Mouse (Mus musculus) A20 (cell line): ENCODE data around the gene Kmt2b.

Experiments used
- DNase-seq: peaks from one replicate; pipeline ENCODE4 v3.0.0-alpha.2; 2011; ENCODE audit warnings: low read depth, low spot score

Kmt2b gene

DNA sequence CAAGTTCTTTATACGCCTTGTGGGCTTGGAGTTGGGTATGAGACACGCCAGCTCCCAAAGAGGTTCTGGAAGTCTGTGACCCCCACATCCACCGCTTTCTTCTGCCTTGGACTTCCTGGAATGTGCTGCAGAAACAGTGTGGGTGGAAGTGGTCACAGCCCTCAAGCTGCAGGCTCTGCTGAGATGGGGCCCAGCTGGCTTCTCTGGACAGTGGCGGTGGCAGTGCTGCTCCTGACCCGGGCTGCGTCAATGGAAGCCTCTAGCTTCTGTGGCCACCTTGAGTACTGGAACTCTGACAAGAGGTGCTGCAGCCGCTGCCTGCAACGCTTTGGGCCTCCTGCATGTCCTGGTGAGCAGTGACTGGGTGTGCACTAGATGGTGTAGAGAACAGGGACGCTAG, 22.5 kb downstream of the Kmt2b start:
- DNase-seq: no peak

DNA sequence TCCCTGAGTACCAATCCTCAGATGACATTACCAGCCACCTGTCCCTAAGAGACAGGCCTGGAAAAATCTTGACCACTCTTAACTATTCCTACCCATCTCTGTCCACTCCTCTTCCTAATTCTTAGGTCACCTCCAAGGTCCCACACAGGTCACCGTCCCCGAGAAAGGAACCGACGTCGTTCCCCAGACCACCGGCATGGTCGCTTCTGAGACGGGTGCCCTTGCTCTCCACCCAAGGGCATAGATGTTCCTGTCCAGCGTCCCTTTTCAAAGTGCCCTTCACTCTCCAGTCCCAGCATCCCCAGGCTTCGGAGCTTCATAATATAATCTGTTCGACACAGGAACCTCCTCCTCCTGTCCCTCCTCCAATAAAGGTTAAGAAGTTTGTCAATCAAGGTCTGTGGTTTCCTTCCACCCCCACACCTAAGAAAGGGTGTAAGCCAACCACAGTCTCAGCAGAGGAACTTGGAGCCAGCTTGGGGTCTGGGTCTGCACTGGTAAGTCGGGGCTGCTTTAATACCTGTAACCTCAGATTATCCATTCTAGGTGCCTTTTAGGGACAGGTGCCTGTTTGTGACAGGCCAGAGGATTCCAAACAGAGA, 23.5 kb downstream of the Kmt2b start, which contains the start of gene Igflr1:
Gene Igflr1, plus strand, starts transcription at position 458 of the 602 bp plus-strand sequence.
- no peak for DNase-seq

DNA sequence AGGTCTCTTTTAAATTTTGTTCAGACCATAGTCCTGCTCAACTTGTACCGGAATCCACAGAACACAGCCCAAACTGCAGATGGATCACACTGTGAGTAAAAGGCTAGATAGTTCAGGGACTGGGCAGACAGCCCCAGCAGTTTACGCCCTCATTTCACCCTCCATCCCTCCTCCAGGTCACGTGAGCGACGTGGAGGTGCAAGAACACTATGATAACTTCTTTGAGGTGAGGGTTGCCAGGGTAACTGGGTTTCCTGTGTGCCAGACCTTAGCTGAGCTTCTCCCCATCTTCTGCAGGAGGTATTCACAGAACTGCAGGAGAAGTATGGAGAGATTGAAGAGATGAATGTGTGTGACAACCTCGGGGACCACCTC, 24.6 kb downstream of the Kmt2b start:
- DNase-seq: no peak

DNA sequence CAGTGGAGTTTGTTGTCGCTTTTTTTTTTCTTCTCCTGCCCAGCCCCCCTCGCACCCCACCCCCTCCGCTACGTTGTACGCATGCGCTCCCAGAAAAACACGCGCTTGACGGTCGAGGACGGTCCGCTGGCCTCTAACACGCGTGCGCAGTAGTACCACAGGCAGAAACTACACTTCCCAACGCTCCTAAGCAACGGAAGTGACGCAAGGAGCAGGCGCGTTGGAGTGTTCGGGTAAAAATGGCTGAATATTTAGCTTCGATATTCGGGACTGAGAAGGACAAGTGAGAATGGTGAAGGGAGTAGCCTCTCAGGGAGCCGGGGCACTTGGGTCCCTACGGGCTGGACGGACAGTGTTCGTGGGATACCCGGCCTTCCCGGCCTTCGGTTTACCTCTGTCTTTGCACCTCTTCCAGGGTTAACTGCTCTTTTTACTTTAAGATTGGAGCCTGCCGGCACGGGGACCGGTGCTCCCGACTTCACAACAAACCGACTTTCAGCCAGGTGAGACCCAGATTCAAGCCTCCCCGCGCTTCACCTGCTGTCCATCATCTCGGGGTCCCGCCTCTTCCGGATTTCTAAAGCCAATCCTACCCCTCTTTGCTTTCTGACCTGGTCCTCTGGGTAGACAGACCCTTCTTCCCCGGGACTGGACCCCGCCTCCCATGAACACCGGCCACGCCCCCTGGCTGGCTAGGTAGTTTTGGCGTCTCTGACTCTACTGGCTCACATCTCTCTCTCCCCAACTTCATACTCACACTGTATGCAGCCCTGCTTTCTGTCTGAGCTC, 25.2 kb downstream of the Kmt2b start, which contains the start of the genes U2af1l4, Gm49396 and Psenen:
Gene U2af1l4, plus strand, starts transcription at position 185 of the 789 bp plus-strand sequence.
Gene Gm49396, plus strand, starts transcription at position 228 of the 789 bp plus-strand sequence.
Gene Psenen, minus strand, starts transcription at position 511 of the 789 bp plus-strand sequence.
- DNase-seq: peak; percentile 97

DNA sequence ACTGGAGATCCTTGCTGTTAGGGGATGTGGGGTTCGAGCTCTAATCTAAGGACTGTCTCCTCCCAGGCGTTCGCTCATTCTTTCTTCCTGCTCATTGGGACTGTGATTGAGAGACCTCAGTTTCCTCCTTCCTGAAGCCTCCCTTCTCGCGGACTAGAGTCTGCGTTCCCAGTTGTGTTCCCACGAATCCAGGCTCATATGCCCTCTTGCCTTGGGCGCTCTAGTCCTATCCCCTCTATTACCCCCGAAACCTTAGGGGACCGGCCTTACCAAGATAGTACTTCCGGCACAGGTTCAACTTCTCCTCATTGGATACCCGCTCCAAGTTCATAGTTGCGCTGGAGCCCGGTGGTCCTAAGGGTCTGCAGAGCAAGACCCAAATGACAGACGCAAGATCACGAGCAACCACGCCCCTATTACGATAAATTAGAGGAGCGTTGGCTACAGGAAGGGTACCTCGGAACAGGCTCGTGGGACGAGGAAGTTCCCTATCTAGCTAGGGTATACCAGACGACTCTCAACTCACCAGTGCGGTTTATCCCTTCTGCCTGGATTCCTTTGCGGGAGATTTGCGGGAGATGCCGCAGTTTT, 25.9 kb downstream of the Kmt2b start:
- DNase-seq: no peak

DNA sequence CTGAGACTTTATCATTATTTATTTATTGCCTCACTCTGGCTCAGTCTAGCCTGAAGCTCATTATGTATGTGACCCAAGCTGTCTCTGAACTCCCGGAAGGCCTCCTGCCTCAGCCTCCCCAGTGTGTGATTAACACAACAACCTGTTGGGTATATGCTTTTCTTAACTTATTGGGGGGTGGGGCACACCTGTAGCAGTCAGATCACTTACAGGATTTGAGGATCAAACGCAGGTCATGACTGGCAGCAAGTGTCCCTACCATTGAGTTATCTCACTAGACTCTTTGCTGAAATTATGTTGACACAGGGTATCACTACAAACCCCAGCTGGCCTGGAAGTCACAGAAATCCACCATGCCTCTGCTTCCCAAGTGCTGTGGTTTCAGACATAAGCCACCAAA, 28.2 kb downstream of the Kmt2b start:
- no peak for DNase-seq

DNA sequence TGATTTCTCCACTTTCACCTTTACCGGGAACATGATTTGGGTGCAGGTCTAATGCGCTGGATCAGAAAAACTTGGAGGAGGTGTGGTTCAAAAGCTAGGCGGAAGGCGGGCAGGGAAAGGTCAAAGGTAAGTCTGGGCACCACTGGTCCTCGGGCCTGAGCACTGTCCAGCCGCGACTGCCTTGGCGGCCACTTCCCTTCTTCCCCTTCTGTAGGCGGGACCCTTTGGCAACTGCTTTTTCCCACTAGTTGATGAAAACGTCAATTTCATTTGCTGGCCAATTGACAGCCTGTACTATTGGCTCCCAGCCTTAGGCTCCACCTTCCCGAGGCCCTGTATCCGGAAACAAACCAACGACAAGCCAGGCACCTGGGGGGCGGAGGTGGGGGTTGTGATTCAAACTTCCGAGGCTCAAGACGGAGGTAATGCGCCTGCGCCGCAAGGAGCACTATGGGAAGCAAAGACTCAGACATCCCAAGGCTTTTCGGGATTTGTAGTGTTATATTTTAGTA, 29.0 kb downstream of the Kmt2b start, which contains the start of gene Lin37:
Gene Lin37, minus strand, starts transcription at position 396 of the 512 bp plus-strand sequence.
- peak; percentile 98 for DNase-seq

DNA sequence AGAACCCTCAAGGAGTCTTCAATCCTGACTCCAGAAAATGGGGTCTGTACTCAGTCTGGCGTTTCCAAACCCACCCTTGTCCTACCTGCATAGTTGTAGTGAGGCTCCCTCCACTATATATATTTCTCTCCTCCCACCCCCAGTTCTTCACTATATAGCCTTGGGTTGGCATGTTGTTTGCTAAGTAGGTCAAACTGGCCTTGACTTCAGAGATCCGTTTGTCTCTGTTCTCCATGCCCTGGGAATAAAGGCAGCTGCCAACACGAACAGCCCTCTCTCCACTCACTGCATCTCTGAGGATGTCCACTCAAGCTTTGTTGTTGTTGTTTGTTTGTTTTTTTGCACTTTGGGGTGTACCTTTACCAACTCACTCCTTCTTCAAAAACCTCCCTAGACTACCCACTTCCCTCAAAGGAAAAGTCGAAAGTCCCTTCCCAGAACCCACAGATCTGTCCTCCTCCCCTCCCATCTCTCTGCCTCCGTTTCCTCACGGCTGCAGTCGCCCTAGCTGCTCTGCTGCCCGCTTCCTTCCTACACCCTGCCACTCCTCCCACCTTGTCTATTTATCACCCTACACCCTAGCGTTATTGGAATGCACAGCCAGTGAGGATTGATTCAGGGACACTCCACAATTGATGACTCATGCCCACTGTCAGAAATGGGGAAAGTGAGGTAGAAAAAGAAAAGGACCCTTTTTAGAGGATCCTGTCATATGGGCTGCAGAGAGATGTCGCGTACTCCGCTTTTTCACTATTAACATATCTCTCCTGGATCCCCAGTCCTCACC, 29.7 kb downstream of the Kmt2b start:
- no peak for DNase-seq

DNA sequence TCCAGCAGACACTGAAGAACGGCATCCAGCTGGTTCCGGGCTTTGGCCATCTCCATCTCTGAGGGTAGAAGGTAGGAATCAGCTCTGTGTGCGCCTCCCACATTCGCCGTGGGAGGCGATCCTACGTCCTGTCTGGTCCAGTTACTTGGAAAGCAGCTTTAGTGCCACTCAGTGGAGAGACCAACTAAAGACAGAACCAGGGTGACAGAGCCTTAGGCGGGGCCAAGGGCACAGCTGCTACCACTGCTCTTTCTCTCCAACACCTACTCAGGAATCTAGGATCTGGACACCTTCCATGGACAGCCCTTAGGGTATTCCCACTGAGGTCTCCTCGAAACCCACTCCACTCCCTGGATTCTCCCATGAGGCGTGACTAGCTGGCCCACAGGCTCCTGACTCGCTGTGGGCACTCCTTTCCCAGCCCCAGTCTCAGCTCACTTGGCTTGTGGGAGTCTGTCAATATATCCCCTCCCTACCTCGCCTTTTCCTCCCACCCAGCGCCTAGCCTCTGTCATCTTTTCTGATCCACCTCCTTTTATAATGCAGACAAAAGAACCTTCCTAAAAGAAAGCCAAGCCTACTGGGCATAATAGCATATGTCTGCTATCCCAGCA, 30.5 kb downstream of the Kmt2b start:
- no peak for DNase-seq

DNA sequence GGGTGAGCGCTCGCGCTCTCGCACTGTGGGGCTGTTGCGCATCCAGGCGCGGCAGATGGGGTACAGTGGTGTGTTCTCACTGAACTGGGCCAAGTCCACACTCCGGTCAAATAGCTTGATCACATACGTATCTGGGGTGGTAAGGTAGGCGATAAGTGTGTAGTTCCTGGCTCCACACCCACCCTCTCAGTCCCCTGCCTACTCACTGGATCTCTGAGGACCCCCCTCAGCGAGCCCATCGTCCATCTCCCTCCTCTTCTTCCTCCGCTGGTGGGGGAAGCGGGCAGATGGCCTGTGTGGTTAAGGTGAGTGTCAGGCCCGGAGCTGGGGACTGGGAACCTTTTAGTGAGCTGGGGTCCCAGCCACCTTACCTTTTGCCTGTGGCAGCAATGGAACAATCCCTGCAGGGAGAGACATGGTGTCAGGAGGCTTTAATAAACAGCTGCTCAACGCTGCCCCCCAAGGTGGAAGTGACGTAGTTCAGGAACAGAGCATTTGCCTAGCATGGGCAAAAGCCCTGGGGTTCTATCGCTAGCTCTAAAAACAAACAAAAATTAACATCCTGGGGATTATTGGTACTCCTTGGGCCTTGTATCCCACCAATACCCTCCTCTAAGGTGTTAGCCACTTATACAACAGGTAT, 31.5 kb downstream of the Kmt2b start:
- DNase-seq: peak; percentile 44

DNA sequence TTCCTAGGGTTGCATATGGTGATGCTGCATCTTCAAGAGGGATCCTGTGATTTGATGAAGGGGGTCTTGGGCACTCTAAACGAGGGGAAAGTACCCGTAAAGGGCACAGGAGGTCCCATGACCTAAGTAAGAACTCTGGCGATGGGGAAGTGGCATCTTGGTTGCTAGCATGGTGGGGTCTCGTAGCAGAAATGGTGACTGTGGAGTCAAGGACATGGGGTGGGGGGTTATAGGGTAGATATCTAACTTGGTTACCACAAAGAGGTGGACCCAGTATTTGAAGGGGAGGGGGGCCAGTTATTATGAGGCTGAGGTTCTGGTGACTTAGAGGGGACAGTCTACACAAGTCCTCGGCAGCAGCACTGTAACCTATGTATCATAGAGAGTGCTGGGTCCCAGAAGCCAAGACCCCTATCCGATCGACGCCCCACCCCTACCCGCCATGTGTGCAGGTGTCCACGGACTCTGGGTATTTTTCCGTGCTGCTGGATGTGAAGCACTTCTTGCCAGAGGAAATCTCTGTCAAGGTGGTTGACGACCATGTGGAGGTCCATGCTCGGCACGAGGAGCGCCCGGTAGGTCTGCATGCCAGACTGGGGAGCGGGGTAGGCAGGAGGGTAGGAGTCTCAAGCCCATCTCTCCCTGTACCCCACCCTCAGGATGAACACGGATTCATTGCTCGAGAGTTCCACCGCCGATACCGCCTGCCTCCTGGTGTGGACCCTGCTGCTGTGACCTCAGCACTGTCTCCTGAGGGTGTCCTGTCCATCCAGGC, 34.5 kb downstream of the Kmt2b start:
- no peak for DNase-seq

DNA sequence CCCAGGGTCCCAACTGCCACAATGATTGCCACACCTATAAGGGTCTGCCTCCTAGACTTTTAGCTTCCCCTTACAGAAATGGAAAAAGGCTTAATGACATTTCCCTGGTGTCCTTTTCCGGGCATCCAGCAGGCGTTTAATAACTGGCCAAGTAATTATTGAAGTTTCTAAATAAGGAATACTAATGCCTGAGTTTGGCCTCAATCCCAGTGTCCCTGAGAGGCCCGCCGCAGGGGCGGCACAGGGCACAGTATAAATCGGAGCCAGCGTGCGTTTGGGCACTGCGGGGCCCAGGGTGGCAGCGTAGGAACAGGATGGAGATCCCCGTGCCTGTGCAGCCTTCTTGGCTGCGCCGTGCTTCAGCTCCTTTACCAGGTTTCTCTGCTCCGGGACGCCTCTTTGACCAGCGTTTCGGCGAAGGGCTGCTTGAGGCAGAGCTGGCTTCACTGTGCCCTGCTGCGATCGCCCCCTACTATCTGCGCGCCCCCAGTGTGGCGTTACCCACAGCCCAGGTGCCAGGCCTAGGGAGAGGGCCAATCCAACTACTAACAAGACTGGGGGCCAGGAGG, 35.4 kb downstream of the Kmt2b start:
- peak; percentile 39 for DNase-seq

DNA sequence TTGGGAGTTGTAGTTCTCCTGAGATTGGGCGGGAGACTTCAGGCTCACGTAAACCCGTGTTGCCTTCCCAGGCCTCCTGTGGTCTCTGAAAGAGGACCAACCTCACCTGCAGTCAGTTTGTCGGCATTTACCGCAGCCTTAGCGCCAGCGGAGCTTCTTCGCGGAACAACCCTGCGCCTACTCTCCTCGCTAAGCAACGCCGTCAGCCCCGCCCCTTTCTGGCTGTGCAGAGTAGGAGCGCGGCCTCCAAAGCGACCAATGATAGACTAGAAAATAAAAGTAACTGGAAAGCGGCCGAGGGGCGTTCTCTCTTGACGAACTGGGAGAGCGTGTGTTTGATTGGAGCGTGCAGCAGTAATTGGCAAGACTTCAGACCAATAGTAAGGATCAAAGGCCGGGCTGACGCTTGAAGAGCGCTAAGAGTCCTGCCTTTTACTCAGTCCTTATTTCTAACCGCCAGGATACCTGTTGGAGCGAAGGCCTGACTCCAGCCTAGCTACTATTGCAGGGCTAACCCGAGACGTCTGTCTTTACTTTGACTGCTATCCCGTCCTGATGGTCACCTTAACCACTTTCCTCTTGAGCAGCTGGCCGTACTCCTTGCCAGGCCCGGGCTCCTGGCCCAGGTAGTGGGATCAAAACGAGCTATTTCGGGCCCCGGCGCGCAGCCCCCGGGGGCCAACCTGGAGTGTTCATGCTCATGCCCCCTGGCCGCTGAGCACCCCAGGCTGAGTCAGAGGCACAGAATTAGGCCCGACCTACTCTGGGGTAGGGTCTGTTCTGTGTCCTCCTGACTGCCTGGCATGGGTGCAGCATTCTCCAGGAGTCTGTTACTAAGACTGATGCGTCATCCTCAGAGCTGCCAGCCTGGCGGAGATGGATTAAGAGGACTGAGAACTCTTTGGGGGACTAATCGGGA, 36.2 kb downstream of the Kmt2b start, which contains the start of the genes Hspb6 and Proser3:
Gene Hspb6, plus strand, starts transcription at position 77 of the 919 bp plus-strand sequence.
Gene Proser3, minus strand, starts transcription at position 198 of the 919 bp plus-strand sequence.
- peak; percentile 99 for DNase-seq

DNA sequence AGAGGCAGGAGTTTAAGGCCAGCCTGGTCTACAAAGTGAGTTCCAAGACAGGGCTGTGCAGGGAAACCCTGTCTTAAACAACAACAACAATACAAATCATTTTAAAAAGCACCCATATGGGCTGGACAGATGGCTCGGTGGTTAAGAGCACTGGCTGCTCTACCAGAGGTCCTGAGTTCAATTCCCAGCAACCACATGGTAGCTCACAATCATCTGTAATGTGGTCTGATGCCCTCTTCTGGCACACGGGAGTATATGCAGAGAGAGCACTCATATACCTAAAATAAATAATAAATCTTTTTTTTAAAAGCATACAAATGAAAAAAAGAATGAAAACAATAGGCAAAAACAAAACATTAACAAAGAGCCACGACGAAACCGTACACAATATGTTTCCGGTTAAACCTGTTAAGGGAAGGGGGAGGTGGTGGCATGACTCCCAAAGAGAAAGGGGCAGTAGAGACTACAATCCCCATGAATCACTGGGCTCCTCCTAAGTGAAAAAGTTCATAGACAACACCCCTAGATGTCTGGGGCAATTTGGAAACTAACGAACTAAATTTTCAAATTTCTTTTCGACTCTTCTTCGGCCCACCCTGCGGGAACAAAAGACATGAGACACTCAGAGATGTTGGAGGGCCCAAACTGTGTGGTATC, 37.0 kb downstream of the Kmt2b start:
- no peak for DNase-seq

DNA sequence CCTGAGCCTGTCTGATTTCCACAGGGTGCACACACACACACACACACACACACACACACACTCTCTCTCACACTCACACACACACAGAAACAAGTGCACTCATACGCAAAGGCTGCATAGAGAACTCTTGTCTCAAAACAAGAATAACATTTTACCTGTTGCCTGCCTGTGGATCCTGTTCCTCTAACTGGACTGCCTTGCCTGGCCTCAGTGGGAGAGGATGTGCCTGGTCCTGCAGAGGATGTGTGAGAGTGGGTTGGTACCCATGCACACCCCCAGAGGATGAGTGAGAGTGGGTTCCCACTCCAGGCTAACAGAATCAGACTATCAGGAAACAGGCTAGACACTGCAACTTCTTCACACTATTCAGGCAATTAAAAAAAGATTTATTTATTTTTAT, 37.9 kb downstream of the Kmt2b start:
- no peak for DNase-seq

DNA sequence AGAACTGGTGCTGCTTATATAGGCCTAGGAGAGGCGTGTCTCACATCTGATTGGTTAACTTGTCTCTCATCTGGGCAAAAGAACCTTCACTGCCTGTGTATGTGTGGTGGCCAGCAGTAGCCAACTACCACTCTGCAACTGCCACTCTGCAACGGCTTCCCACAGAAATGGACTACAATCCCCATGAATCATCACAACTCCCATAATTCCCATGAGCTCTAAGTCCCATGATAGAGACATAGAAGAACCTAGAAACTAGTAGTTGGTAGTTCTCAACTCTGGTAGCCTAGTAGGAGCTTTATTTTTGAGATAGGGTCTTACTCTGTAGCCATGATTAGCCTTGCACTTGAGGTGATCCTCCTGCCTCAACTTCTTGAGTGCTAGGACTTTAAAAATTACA, 38.6 kb downstream of the Kmt2b start:
- no peak for DNase-seq

DNA sequence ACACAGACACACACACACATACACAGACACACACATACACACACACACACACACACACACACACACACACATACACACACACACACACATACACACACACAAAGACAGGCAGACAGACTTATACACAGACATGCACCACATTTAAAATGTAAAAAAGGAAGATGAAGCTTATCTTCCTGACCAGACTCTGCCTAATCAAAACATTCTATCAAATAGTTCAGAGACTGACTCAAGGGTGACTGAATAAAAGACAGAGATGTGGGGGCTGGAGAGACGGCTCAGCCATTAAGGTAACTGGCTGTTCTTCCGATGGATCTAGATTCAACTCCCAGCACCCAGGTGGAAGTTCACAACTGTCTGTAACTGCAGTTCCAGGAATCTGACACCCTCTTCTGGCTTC, 44.2 kb downstream of the Kmt2b start:
- DNase-seq: no peak

DNA sequence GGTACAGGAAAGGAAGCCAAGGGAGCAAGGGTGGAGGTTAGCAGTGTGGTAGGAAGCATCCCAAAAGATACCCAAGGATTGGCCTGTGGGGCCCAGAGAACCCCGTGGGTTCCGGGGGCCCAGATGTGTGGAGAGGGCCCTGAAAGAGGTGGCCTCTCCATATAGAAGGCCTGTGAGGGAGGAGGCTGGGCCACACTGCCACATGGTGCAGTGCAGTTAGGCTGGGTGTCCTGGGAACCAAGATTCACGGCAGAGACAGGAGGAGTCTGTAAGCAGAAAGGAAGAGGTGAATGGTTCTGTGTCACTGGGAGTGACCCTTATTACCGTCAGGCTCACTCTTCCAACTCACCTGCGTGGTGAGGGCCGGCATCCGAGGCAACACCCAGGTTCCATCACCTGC, 48.0 kb downstream of the Kmt2b start:
- no peak for DNase-seq
